Mouse (Mus musculus) right cerebral cortex, postnatal 10 days (tissue): ENCODE data around the gene Ap2a1.
A peak's percentile ranks its signal among the peaks of the same experiment; 100 is the strongest.

Experiments
- DNase-seq, 2 experiments: peaks; one replicate each; pipeline ENCODE4 v3.0.0; 2021; ENCODE audit warnings: low spot score in 2 of 2

Ap2a1 gene

DNA sequence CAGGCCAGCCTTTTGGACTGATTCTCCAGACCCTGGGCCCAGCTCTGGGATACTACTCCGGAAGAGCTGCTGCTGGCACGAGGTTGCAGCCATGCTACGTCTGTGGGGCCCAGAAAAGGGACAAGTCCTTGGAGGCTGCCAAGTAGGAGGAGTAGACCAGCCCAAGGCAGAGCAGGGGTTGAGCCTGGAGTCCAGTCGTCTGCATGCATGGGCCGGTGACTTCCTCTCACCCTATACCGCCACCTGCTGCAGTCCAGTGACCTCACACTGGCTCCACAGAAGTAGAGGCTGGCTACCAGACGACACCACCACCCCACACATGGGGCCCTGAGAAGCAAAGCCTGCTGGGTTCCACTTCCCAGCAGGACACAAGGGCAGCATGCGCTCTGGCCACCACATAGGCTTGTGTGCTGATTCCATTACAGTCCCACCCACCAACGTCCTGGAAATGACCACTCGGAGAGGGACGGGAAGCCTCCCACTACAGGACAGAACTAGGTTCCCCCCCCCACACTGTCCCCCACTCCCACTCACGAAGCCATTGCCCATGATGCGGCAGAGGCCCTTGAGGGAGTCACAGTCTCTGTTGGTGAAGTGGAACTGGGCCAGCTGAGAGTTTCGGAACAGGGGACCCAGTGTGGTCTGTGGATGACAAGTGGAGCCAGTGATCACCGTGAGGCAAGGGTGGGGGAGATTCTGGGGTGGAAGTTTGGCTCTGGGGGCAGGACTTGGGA, 62.9 kb downstream of the Ap2a1 start:
- DNase-seq: peak in 1 of 2 experiments; percentile 64

DNA sequence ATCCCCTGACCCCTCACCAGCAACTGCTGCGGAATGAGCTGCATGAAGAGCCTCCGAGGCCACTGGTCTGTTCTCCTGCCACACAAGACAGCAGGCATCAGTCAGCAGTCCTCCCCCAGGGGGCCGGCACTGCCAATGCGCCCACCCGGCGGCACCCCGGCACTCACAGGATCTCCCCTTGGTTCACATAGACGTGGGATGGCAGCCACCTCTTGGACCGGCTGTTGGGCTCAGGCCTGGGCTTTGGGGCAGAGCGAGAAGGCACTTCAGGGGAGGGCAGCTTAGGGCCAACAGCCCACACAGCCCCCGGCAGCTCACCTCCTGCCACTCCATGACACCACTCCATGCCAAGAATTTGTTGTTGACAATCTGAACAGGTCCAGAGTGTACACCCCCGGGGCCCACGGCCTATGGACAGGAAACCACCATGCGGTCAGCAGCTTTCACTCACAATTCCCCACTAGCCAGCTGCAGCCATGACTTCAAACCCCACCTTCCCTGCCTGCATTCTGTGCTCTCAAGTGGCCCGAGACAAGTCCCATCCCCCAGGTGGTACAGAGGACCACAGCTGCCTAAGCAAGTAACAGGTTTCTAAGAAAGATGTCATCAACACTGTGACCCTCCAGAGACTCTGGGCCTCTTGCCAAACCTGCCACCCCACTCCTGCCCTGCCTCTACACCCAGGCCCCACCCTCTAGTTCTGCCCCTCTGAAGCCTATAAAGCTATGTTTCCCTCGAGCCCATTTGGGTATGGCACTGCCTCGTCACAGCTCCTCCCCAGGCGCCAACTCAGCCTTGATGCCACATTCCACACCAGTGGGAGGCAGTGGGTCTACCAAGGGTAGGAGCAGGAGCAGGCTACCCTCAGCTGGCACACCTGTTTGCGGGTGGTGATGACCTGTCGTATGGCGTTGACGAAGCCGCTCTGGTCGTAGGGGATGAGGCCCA, 64.4 kb downstream of the Ap2a1 start:
- no peak for DNase-seq

DNA sequence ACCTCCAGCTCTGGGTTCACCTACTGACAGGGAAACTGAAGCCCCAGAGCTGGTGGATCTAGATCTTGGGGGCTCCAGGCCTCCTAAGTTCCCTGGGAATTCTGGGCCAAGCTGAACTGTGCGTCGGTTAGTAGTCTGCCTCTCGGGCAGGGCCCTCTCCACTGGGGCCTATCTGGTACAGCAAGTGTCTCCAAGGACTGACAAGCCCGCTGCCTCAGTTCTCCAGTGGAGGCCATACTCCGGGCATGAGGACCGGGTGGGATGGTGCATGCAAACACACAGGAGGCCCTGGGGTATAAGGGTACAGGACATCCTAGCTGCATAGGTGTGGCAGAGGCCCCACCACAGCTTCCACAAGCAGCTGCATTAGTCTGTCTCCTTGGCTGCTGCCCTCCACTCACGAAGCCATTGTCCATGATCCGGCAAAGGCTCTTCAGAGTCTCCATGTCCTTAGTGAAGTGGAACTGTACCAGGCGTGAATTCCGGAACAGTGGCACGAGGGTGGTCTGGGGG, 65.3 kb downstream of the Ap2a1 start:
- DNase-seq: no peak

DNA sequence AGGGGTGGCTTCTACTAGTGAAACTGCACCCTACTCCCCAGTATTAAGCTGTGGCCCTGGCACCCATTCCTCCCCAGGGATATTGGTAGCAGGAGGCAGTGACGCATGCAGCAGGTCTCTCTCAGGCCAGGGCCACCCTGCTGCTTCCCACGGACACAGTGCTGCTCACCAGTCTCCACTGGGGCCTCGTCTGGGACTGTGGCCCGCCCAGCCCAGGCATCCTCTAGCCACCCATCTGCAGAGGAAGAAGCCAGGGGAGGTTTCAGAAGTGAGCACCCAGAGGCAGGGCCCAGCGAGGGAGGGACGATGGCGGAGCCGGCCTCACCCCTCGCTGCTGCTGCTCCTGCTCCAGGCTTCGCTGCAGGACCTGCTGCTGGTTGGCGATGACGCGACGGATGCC, 66.1 kb downstream of the Ap2a1 start:
- no peak for DNase-seq

DNA sequence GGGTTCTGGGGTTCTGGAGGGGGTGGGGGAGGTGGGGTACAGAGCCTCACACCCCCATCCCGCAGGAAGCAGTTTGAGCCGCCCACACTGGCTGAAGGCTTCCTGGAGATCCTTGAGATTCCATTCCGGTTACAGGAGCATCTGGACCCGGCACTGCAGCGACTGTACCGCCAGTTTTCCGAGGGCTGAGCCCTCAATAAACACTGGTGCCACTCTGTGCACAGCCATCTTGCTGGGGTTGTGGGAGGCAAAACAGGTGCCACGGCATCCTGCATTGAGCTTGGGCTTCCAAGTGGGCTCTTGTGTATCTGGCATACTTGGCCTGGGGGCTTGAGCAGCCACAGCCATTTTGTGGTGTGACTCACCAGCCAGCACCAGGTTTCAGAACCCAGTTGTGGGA, 66.9 kb downstream of the Ap2a1 start:
- DNase-seq: no peak

DNA sequence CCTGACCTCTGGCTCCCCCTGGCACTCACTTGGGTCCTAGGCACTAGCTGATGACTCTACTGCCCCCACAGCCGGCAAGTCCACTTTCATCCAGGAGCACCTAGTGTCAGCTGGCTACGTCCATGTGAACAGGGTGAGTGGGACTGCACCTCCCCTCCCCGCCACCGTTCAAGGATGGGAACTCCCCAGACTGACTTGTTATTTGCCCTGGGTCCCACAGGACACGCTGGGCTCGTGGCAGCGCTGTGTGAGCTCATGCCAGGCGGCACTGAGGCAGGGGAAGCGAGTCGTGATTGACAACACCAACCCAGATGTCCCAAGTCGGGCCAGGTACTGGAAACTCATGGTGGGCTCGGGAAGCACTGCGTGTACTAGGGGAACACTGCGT, 67.9 kb downstream of the Ap2a1 start:
- no peak for DNase-seq

DNA sequence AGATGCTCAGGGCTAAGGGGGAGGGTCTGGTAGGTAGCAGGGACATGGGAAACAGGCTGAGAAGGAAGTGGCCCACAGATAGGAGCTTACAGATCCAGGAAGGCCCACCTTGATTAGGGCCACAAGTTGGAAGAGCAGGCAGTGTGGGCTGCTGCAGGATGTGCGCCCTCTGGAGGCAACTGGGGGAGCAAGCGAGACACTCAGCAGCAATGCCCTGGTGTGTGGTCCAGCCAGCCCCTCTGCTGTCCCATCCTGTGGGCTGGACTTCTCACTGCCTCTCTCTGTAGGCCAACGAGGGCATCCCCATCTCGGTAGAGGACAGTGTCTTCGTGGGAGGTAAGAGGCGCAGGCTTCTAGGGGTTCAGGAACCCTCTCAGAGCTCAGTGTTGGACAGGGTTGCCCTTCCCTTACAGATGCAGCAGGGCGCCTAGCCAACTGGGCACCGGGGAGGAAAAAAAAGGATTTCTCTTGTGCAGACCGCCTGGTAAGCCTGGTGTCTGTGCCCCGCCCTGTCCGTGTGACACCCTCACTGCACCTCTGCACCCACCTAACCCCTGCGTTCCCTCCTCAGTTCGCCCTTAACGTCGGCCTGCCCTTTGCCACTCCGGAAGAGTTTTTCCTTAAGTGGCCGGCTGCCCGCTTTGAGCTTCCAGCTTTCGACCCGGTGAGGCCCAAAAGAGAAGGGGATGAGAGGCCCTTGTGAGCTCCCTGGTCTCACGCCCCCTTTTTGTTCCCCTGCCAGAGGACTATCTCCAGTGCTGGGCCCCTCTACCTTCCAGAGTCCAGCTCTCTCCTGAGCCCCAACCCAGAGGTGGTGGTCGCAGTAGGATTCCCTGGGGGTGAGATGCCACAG, 68.5 kb downstream of the Ap2a1 start:
- DNase-seq: peak; percentile 71 to 80

DNA sequence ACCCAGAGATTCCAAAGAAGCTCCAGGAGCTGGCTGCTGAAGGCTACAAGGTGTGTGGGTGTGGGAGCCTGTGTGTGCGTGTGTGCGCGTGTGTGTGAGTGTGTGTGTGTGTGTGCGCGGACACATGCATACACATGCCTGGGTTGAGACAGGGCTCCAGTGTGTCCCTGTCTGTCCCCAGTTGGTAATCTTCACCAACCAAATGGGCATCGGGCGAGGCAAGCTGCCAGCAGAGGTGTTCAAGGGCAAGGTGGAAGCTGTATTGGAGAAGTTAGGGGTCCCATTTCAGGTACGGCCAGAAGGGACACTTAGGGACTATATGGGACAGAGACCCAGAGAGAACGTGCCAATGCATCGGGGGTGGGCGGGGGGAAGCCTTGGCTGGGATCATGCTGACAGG, 69.4 kb downstream of the Ap2a1 start:
- DNase-seq: no peak

DNA sequence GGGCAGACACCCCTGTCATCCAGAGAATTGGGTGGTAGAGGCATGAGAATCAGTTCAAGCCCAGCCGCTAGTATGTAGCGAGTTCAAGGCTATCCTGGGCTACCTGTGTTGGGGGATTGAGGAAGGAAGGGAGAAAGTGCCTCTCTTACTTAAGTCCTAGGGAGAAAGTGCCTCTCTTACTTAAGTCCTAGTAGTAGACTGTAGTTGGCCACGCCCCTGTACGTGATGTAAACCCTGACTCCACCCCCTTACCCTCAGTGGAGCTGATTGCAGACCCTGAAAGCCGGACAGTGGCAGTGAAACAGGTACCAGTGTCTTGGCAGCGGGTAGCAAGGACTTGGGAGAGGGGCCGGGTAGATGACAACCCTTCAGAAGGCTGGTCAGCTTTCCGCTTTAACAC, 71.4 kb downstream of the Ap2a1 start:
- DNase-seq: no peak

DNA sequence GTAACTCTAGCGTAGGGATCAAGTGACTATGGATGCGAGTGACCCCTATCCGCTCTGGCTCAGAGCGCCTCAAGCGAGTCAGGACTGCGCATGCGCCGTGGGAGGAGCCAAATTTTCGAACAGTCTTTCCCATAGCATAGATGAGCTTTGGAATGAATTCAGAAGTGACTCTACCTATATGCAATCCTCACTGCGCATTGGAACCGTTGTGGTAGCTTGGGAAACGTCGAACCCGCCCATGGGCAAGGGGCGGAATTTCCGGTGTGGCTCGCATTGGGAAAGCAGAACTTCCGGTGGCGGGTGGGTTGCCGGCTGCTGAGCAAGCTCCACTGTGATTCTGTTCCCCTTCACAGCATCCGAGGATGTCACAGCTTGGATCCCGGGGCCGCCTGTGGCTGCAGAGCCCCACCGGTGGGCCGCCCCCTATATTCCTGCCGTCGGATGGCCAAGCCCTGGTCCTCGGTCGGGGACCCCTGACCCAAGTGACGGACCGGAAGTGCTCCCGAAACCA, 72.2 kb downstream of the Ap2a1 start, which contains the start of gene Pnkp:
Gene Pnkp (plus strand): TSS at position 98 of the 511 bp plus-strand sequence.
- peak; percentile 95 to 96 for DNase-seq

DNA sequence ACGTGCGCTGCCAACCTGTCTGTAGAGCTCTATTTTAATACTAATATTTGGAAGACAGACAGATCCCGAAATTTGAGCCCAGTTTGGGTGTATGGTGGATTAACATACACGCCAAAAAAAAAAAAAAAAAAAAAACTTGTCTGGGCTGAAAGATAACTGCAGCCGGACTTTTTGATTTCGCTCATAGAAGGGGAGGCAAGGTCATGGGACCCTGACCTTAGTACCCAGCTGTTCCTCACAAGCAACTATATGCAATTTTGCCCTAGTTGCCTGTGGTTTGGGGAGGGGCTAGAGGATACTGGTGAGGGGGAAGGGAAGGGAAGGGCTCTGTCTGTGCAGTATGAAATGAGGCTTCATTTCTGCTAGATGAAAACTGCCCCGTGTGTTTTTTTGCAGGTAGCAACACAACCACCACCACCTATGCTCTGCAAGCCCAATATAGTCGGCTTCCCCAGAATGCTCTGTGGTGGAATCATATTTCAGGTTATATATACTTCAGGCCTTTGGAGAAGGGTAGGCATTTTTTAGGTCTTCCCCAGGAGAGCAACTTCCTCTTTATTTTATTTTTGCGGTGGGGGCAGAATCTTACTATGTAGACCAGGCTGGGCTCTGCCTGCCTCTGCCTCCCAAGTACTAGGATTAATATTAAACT, 72.9 kb downstream of the Ap2a1 start:
- DNase-seq: no peak

DNA sequence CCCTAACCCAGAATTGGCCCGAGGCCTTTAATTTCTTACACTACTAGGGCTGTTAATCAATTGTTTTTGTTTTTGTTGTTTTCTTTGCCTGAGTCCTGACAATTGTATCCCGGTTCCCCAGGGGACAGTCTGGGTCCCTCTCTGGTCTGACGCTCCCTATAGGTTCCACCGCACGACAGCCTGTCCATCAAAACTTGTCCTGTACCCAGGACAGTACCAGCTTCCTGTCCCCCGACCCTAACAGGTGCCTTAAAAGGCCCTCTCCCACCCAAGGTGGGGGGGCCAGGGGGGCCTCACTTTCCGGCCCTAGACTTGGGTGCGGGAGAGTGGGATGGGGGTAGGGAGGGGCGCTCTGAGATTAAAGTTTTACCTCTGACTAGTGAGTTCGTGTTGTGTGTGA, 74.3 kb downstream of the Ap2a1 start:
- no peak for DNase-seq

DNA sequence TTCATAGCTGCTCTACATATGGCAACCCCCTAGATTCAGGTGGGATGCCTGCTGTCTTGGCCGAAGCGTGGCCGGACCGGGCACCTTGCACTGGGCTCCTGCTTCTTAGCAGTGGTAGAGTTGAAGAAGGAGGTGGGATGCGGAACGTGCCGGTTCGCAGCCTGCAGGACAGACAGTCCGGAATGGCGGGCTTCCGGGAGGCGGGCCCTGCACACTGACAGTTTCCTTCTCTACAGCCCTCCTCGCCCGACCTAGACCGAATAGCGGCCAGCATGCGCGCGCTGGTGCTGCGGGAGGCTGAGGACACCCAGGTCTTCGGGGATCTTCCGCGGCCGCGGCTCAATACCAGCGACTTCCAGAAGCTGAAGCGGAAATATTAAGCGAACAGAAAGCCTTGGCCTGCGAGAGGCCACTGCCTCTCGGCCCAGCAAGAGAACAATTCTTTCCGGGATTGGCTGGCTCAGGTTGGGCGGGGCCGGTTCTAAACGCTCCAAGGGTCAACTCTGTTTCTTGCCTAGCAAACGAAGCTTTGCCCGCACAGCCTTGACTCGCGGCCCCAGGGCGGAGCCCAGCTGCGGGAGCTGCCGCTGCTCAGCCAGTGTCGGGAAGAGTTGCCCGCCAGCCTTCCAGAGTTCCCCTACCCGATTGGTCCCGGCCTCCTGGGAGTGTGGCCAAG, 74.8 kb downstream of the Ap2a1 start:
- DNase-seq: peak; percentile 83 to 86

DNA sequence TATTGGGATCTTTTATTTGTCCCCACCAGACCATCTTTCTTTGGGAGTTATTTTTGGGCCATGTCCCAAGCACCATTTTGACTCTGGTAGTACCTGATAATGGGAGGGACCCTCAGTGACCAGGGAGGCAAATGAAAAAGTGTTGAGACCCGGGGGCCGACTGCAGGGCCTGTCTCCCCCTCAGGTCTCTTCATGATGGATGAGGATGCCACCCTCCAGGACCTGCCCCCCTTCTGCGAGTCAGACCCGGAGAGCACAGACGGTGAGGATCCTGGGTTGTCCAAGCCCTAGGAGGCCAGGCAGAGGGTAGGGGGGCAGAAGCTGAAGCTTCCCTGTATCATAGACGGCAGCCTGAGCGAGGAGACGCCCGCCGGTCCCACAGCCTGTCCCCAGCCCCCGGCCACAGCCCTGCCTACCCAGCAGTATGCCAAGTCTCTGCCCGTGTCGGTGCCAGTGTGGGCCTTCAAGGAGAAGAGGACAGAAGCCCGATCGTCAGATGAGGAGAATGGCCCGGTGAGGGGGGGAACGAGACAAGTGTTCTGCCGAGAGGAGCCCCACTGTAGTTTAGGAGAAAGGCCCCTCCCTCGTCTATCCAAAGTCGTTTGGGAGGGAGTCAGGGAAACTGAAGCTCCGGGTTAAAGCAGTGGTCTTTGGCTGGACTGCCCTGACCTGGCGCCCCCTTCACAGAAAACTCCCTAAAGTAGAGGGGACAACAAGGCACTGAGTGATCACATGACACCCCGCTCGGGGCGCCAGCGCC, 75.5 kb downstream of the Ap2a1 start:
- DNase-seq: no peak

DNA sequence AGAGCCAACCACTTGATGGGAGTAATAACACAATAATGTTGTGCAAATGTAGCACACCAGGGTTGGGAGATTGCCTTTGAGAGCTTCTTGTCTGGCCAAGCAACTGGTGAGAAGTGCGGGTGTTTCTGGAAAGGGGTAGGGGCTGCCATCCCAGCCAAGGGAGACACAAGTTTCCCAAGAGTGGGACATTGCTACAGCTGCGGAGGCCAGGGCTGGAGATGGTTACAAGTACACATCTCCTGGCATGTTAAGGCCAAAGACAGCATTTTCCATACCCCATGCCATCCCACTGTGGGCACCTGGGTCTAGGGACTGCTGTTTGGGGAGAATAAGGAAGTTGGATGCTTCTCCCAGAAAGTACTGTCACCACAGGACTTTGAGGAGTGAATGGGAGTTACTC, 76.2 kb downstream of the Ap2a1 start:
- DNase-seq: no peak

DNA sequence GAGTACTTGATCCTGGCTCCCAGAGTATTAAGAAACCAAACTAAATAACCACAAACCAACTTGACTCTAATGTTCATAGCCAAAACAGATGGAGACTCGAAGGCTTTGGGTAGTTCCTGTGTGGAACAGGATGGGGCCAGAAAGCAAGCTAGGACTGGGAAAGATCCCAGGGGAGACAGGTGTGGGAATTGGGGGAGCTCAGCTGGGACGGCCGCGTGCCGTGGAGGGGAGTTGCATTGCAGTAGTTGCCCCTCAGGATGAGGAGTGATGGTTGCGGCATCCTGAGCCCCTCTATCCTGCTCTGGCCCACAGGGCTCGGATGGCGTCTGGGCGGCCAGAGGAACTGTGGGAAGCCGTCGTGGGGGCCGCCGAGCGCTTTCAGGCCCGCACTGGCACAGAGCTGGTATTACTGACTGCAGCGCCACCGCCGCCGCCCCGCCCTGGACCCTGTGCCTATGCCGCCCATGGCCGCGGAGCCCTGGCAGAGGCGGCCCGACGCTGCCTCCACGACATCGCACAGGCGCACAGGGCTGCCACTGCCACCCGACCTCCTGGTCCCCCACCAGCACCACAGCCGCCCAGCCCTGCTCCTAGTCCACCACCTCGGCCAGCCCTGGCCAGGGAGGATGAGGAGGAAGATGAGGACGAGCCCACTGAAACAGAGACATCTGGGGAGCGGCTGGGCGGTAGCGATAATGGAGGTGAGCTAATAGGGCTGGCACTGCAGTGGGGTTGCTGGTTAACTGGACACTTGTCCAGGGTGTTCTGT, 76.9 kb downstream of the Ap2a1 start:
- no peak for DNase-seq

DNA sequence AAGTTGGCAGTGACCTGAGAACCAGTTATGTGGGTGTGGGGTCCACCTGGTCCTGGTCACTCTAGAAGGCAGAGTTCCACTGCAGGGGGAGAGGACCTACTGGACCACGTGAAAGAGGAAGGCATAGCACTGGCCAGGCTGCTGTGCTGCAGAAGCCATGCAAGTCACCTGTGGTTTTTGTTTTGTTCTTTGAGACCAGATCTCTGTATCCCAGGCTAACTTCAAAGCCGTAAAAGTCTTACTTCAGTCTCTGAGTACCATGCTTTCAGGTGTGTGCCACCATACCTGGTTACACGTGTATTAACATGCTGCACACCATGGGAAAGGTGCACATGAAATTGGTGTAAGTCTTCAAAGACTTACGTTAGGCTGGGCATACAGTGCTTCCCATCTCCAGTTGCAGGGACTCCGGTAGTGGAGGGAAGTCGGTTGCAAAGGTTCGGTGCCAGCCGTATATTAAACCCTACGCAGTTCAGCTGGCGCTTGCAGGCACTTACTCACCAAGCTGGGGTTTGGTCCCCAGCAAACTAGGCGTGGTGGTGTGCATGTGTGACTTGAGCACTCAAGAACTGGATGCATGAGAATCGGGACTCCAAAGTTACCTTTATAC, 77.6 kb downstream of the Ap2a1 start:
- no peak for DNase-seq

DNA sequence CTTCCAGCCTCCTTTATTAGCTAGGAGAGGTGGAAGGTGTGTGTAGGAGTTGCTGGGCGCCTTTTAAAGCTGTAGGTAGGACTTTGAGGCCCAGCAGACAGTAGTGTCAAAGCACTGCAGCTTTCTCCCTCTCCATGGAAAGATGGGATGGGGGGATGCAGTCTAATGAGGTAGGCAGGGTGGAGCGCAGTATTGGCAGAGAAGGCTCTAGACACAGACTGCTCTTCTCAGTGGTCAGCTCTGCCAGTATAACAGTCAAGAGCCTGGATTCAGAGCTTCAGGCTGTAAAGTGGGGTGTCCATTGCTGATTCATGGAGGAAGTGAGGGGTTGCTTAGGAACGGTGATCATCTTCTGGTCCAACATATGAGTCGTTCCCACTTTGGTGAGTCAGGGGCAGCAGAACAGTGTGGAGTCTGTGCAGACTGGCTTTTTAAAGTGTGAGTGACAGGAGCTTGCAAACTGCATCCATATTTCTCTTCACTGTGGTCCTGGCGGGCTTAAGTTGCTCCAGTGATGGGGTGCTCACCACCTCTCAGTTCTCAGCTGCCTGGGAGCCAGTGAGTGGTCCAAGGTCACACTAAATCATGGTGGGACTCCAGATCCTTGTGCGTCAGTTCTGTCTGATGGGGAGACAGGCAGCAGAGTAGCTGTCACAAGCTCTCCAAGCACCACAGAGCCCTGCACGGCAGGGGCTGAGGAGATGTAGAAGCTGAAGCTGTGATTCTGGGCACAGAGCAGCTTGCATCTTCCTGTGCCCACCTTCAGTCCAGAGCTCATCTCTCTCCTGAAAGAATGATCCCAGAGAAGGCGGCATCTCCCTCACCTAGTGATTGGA, 78.3 kb downstream of the Ap2a1 start:
- DNase-seq: no peak
